Comparison of ENCODE assay signal across 24 mouse cellular contexts in the genomic region with DNA sequence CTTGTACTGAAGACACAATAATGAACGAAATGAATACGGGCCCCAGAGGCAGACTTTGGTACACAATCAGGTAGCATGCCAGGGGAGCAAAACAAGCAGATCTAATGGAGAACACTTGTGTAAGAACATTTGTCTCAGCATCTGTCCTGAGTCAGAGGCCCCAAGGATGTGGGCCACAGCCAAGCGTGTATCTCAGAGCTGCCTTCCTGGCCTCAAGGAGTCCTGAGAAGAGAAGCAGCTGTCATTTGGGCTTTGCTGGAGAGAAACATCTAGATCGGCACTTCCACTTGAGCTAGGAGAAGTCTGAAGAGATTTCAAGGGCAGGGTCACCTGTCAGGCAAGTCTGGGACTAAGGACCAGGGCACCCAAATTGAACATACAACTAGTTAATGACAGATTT.
DNase-seq lines count a peak whose midpoint lies in the region; ATAC-seq and TF ChIP-seq lines count a peak whose summit lies in the region.
"Had no signal": no experiment of that assay in that cellular context is flagged by ENCODE, and none has a peak within 500 bp of the region (broad histone marks: within the 10 kb centered on the region; RNA-seq: fewer than 3 reads in every experiment).

No protein-coding gene starts in this region.

- no peaks in the 10 kb centered on the region for H3K9me3 ChIP-seq in heart, embryonic 16.5 days (replicated peaks; ENCODE audit: control insufficient read depth, low read length)
- no peaks in the 10 kb centered on the region for H3K9me3 ChIP-seq in intestine, embryonic 16.5 days (ENCODE audit: control insufficient read depth, low read length)
- H3K9me3 ChIP-seq: embryonic facial prominence, embryonic 10.5 days; hindbrain, embryonic 15.5 days; limb, embryonic 13.5 days; liver, embryonic 12.5 days; neural tube, embryonic 13.5 days had no signal

- no peak overlapping the region for H3K4me2 ChIP-seq in heart, embryonic 16.5 days (ENCODE audit: low read depth, low read length)
- no peak overlapping the region for H3K4me2 ChIP-seq in intestine, embryonic 16.5 days (ENCODE audit: low read depth, low read length)
- H3K4me2 ChIP-seq: hindbrain, embryonic 15.5 days; limb, embryonic 13.5 days; liver, embryonic 12.5 days; neural tube, embryonic 13.5 days had no signal

- no peak overlapping the region for H3K27ac ChIP-seq in heart, adult 2 months
- no peak overlapping the region; the same call in 1 of the 2 replicates for H3K27ac ChIP-seq in heart, embryonic 16.5 days (ENCODE audit: low read length)
- no peak overlapping the region for H3K27ac ChIP-seq in intestine, embryonic 16.5 days (ENCODE audit: low read length)
- H3K27ac ChIP-seq: embryonic facial prominence, embryonic 10.5 days; hindbrain, embryonic 15.5 days; layer of hippocampus, adult 2 months; limb, embryonic 13.5 days; liver, embryonic 12.5 days; neural tube, embryonic 13.5 days had no signal

- H3K27me3 ChIP-seq in heart, adult 2 months (ENCODE audit: control insufficient read depth, insufficient read depth, low read length): no peaks in the 10 kb centered on the region
- no peaks in the 10 kb centered on the region for H3K27me3 ChIP-seq in heart, embryonic 16.5 days (ENCODE audit: control insufficient read depth, insufficient read depth, low read length)
- H3K27me3 ChIP-seq in intestine, embryonic 16.5 days (replicated peaks; ENCODE audit: control insufficient read depth, insufficient read depth, low read length): no peaks in the 10 kb centered on the region
- H3K27me3 ChIP-seq: CH12.LX; hindbrain, embryonic 15.5 days; limb, embryonic 13.5 days; liver, embryonic 12.5 days; neural tube, embryonic 13.5 days; Patski had no signal

- H3K9ac ChIP-seq in heart, adult 2 months (ENCODE audit: low read depth, low read length): no peak overlapping the region
- H3K9ac ChIP-seq in heart, embryonic 16.5 days (ENCODE audit: low read length): no peak overlapping the region
- no peak overlapping the region for H3K9ac ChIP-seq in intestine, embryonic 16.5 days (ENCODE audit: low read depth, low read length)
- H3K9ac ChIP-seq: hindbrain, embryonic 15.5 days; limb, embryonic 13.5 days; liver, embryonic 12.5 days; neural tube, embryonic 13.5 days had no signal

- 0 out of 2 replicates have a peak, but pooled peaks have one; percentile 16 for TF ChIP-seq EP300 in heart, adult 2 months (IDR thresholded peaks at IDR 0.05; ENCODE audit: insufficient read depth, low read depth, low read length)

- no peak for TF ChIP-seq CTCF in heart, adult 2 months (IDR thresholded peaks at IDR 0.05)

- no peak for TF ChIP-seq POLR2A in heart, adult 2 months (IDR thresholded peaks at IDR 0.05; ENCODE audit: insufficient read depth, low read depth, low read length)

- no peak overlapping the region for H3K4me3 ChIP-seq in heart, adult 2 months
- H3K4me3 ChIP-seq in heart, embryonic 16.5 days (ENCODE audit: low read length): no peak overlapping the region
- no peak overlapping the region for H3K4me3 ChIP-seq in intestine, embryonic 16.5 days (ENCODE audit: low read length)
- H3K4me3 ChIP-seq: embryonic facial prominence, embryonic 10.5 days; hindbrain, embryonic 15.5 days; layer of hippocampus, adult 2 months; limb, embryonic 13.5 days; liver, embryonic 12.5 days; neural tube, embryonic 13.5 days had no signal

- intact Hi-C loops in heart, adult 2 months (cut with DNase I): no loop called here
- intact Hi-C loops in heart, postnatal 25 days (cut with DNase I): loop anchor here (5.0 kb wide), 1 partner anchor 73 kb away; no protein-coding TSS in a partner anchor

- 77% methylated on average over 4 of the region's 4 CpGs for WGBS in heart, adult 2 months
- 76% methylated on average over 4 of the region's 4 CpGs for WGBS in heart, embryonic 16.5 days
- WGBS in intestine, embryonic 16.5 days: 64% methylated on average over 4 of the region's 4 CpGs

- DNase-seq in heart, adult 2 months: peak in 1 of 2 experiments; percentile 57
- no peak for DNase-seq in heart, postnatal 4 days
- DNase-seq in heart, postnatal 25 days (ENCODE audit: low spot score): peak; percentile 46
- DNase-seq in lung, postnatal 14 days: peak; percentile 33
- no peak for DNase-seq in layer of hippocampus, postnatal 36 days
- DNase-seq: B cell, adult 2 months; cerebellum, adult 11 months; cerebellum, adult 9-11 months; kidney, adult 9 months; kidney, postnatal 25 days; midbrain, embryonic 14.5 days; thymus, postnatal 36 days had no signal

- H3K4me1 ChIP-seq in heart, adult 2 months (ENCODE audit: control insufficient read depth, insufficient read depth, low read length): no peaks in the 10 kb centered on the region
- H3K4me1 ChIP-seq in heart, embryonic 16.5 days (ENCODE audit: control insufficient read depth, insufficient read depth, low read length): peaks cover 4% of the 10 kb centered on the region; the same call in 1 of the 2 replicates
- peaks cover 6% of the 10 kb centered on the region; the same call in 1 of the 2 replicates for H3K4me1 ChIP-seq in intestine, embryonic 16.5 days (ENCODE audit: control insufficient read depth, insufficient read depth, low read length)
- H3K4me1 ChIP-seq: hindbrain, embryonic 15.5 days; limb, embryonic 13.5 days; liver, embryonic 12.5 days; neural tube, embryonic 13.5 days had no signal

- H3K36me3 ChIP-seq in heart, adult 2 months (ENCODE audit: control insufficient read depth, insufficient read depth, low read length): no peaks in the 10 kb centered on the region
- H3K36me3 ChIP-seq in heart, embryonic 16.5 days (ENCODE audit: control insufficient read depth, insufficient read depth): no peaks in the 10 kb centered on the region
- no peaks in the 10 kb centered on the region for H3K36me3 ChIP-seq in intestine, embryonic 16.5 days (ENCODE audit: control insufficient read depth, insufficient read depth, low read length)
- H3K36me3 ChIP-seq: embryonic facial prominence, embryonic 10.5 days; G1E; hindbrain, embryonic 15.5 days; limb, embryonic 13.5 days; liver, embryonic 12.5 days; neural tube, embryonic 13.5 days had no signal

- no peaks in the 10 kb centered on the region for H3K79me2 ChIP-seq in heart, adult 2 months (replicated peaks; ENCODE audit: control insufficient read depth, insufficient read depth, low read length)

- ATAC-seq in heart, embryonic 16.5 days (replicated peaks; ENCODE audit: extremely low read depth, insufficient read depth, low FRiP score): peak; percentile 56; the same call in 1 of the 2 replicates
- ATAC-seq in intestine, embryonic 16.5 days: no peak
- ATAC-seq: forebrain, embryonic 16.5 days; liver, embryonic 12.5 days; Patski had no signal

Comparison
In these comparisons a context has a peak if more than half of its experiments do, and no peak if none do; other contexts are left out.
1. DNase-seq: peak in heart, postnatal 25 days (single experiment) and lung, postnatal 14 days (single experiment); none in heart, postnatal 4 days (single experiment) and layer of hippocampus, postnatal 36 days (0 of 2).